Mouse (Mus musculus): ENCODE data around the gene Dnaaf1.

Dnaaf1 gene

DNA sequence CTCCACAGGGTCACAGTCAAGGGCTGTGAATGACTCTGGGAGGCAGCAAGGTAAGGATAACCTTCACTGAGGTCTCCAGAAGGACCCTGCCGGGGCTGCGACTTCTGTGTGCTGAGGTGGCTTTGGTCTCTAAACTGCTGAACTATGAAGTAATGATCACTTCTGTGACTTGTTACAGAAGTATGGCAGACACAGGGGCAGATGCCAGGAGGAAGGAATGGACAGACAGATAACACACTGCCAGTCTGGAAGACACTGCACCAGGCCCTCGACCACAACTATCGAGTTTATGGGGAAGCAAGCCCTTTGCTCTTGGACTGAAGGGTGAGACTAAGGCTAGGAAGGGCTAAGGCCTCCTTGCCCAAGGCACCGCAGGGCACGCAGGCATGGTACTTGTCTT lies 3.9 kb upstream of the Dnaaf1 start:
- no peak for DNase-seq (ENCODE audit: low spot score in 2 of 2)

DNA sequence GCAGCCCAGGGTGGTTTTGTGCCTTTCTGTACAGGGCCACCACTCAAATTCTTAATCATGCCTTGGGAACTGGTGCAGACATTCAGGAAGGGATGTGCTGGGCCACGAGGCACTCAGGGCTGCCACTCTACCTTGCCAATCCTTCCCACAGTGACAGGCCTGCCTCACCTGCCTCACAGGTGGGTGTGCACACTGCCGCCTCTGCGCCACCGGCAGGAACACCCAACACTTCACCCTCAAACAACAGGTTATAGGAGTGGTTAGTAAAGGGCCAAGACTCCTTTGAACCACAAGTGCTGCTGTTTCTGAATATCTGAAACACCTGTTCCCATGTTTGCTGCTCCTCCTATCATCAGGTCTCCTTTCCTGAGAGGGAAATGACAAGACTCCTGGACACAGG lies 2.6 kb upstream of the Dnaaf1 start:
- no peak for DNase-seq (ENCODE audit: low spot score in 2 of 2)

DNA sequence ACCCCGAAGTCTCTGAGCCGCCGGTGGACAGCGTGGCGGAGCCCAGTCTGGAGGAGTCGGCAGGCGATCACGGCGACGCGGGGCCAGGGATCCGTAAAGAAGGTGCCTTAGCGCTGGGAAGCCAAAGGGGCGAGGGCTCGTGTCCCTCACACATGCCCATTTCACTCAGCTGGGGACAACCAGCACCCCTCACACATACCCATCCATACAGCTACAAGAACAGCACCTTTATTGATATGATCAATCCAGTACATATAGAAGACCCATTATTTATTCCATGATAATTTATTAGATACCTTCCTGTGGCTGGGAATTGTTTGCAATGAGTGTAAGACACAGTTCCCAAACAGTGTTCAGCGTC lies 311 bp downstream of the Dnaaf1 start:
- DNase-seq (ENCODE audit: low spot score in 2 of 2) = no peak

DNA sequence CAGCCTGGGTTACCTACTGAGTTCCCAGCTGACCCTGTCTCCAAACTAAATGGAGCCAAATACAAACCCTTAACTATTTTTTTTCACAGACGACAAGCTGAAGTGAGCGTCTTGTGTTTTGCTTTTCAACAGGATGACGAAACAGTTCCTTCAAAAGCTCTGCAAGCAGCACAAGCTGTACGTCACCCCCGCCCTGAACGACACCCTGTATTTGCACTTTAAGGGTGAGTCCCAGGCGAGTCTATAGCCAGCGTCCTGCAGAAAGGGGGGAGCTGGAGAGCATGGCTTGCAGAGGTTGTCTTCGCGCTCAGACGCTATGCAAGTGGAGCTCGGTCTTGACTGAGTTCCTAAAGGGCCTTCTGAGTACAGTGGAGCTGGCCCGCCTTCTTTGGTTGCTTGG lies 4.1 kb downstream of the Dnaaf1 start:
- no peak for DNase-seq (ENCODE audit: low spot score in 2 of 2)

DNA sequence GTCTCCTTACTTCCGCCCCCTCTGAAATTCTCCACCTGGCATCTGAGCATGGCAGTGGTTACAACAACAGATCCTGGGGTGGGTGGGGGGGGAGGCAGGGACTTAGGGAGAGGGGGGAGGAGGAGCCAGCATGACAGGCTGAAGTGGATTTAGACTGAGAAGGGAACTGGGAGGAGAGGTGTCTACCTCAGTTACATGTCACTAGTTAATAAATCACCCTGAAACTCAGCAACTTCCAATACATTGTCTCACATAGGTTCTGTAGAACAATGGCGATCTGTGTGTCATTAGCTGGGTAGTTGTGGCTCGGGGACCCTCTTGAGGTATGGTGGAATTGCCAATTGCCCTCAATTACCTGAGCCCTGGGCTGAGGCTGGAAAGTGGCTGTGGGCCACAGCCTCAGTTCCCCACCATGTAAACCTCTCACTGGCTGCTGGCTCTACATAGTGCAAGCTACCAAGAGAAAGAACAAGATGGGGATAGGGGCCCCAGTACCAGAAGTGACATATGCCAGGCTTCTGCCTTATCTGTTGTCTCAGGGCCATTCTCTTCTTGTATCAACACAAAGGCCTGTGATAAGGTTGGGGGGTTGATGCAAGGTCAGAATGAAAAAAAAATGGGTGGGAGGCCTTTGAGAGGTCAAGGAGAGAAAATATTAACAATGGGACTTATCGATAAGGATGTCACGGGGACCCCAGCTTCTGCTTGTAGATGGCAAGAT lies 5.6 kb downstream of the Dnaaf1 start:
- no peak for DNase-seq (ENCODE audit: low spot score in 2 of 2)

DNA sequence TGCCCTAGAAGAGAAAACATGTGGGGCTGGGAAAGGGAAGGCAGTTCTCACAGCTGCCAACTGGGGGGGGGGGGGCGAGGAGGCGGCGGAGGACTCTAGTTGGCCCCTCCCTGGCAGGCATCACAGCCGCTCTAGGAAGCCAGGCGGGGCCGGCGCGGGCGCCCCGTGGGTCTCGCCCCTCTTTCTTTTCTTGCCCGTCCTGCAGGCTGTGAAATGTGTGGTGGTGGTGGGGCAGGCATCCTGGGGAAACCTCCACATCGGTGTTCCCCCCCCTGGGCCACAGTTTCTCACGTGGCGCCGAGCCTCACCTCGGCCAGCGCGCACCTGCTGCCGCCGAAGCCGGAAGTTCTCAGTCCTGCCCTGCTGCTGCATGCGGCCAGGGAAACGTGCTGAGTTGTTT lies 10.9 kb downstream of the Dnaaf1 start:
- no peak for DNase-seq (ENCODE audit: low spot score in 2 of 2)

DNA sequence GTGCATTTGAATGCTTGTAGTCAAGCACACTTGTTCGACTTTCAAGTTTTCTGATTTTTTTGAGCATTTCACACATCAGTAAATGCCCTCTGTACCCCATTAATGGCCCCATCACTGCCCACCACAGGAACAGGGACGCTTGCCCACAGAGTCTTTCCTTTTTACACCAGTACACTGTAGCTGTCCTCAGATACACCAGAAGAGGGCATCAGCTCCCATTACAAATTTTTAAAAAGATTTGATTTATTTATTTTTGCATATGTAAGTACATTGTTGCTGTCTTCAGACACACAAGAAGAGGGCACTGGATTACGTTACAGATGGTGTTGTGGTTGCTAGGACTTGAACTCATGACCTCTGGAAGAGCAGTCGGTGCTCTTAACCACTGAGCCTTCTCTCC lies 13.3 kb downstream of the Dnaaf1 start:
- no peak for DNase-seq (ENCODE audit: low spot score in 2 of 2)

DNA sequence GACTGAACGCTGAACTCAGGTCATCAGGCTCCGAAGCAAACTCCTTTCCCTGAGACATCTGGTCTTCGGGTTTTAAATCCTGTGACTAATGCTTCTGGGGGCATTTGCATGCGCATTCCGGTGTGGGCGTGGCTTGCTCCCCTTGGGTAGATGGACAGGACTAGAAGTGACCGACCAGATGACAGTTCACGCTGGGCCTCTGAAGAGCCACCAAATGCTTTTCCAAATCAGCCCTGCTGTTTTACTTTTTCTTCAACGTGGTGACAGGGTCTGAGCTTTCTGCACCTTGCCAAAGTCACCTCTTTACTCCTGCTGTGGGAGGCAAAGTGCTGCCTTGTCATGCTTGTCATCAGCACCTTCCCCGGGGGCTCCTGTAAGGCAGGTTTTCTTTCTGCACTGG lies 13.8 kb downstream of the Dnaaf1 start:
- DNase-seq (ENCODE audit: low spot score in 2 of 2) = no peak

DNA sequence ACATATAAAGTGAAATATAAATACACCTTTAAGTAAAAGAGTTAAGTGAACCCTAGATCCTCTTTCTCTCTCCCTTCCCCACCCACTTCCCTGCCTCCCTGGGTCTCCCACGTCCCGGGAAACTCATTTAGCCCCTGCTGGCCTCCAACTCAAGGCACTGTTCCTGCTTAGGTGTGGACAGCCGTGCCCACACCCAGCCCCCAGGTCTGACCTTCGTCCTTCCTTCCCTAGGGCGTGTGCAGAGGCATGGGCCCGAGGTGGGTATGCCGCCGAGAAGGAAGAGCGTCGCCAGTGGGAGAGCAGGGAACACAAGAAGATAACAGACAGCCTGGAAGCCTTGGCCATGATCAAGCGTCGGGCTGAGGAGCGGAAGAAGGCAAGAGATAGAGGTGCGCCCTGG lies 15.3 kb downstream of the Dnaaf1 start:
- DNase-seq (ENCODE audit: low spot score in 2 of 2) = no peak

DNA sequence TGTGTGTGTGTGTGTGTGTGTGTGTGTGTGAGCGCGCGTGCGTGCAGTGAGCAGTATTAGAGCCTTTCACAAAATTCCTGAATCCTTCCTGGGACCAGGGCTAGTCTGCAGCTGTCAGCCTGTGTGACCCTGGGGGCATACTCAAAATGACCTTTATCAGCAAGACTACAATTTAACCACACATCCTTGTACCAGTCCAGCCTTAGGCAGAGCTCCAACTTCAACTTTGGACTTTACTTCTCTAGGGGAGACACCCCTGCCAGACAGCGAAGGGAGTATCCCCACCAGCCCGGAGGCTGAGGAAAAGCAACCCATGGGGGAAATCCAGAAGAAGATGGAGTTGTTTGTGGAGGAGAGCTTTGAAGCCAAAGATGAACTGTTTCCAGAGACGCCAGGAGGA lies 16.4 kb downstream of the Dnaaf1 start:
- no peak for DNase-seq (ENCODE audit: low spot score in 2 of 2)

DNA sequence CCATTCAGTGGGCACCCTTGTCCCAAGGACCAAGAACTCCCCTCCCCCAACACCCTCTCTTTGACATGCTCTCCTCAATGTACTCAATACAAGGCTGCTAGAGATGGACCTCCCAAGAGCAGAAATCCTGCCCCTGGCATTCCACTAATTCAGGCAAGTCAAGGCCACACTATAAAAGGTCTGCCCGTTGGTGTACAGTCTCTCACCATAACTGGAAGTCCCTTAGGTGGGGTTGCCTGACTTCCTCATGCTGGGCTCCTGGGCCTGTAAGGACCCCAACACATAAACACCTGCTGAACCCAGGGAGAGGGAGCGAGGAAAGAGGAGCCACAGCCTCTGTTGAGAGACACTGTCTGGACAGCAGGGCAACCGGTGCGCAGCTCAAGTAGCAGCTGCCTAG lies 28.7 kb downstream of the Dnaaf1 start:
- no peak for DNase-seq (ENCODE audit: low spot score in 2 of 2)

DNA sequence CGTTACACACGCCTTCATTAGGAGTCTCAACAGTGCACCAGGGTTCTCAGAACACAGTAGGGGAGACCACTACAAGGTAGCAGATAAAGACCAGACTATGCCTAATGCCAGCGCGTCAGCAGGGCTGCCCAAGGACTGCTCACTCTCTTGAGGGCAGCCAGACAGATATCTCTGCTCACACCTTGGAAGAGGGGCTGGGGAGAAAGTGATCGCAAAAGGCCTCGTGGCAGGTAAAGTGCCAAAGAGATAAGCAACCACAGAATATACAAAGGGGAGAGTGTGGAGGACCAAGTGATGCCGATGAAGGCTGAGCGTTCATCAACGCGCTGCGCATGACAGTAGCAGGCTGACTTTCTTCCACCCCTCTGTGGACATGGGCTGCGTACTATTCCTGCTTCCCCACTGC lies 29.4 kb downstream of the Dnaaf1 start:
- DNase-seq (ENCODE audit: low spot score in 2 of 2) = no peak

DNA sequence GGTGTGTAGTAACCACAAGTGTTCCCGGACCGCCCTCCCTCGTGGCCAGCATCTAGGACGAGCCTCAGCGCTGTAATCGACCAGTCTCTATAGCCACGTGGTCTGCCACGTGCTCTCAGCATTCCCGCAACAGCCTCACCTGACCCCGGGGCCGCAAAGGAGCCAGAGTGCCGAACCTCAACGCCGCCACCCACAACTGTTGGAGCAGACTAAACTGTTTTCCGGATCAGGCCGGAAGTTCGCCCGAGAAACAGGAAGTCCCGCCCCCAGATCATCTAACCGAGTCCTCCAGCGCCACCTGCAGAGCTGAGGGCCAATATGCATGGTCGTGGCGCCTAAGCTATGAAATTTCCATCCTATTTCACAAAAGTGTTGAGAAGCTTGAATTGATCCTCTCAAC lies 30.0 kb downstream of the Dnaaf1 start, which contains the start of gene Taf1c:
Taf1c (minus strand) TSS at position 227 of the 400 bp plus-strand sequence.
- peak; percentile 83 to 88 for DNase-seq (ENCODE audit: low spot score in 2 of 2)

DNA sequence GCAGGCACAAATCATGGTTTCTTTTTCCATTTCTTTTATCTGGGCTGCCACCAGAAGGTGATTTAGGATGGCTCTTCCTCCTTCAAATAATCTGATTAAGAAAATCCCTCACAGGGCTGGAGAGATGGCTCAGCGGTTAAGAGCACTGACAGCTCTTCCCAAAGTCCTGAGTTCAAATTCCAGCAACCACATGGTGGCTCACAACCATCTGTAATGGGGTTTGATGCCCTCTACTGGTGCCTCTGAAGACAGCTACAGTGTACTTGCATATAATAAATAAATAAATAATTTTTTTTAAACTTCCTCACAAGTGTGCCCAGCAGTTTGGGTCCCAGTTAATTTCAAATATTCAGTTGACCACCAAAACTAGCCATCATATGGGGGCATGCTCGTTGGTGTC lies 31.2 kb downstream of the Dnaaf1 start:
- DNase-seq (ENCODE audit: low spot score in 2 of 2) = no peak

DNA sequence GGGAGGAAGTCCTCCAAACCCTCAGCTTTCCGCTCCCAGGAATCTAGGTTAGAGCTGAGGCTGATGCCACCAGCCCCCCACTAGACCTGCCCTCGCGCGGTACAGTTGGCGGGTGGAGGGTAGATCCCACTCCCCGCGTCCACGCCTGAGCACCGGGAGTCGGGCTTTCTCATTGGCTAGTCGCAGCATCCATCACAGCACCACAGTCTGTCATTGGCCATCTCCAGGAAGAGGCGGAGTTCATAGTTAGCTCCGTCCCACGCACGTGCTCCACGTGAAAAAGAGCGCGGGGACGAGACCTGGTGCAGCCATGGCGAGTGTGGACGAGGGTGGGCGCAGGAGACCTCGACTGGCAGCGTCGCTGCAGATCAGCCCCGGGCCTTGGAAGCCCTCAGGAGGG lies 37.4 kb downstream of the Dnaaf1 start, which contains the start of gene Adad2:
Adad2 (plus strand) TSS at position 277 of the 400 bp plus-strand sequence.
- DNase-seq (ENCODE audit: low spot score in 2 of 2) = no peak

DNA sequence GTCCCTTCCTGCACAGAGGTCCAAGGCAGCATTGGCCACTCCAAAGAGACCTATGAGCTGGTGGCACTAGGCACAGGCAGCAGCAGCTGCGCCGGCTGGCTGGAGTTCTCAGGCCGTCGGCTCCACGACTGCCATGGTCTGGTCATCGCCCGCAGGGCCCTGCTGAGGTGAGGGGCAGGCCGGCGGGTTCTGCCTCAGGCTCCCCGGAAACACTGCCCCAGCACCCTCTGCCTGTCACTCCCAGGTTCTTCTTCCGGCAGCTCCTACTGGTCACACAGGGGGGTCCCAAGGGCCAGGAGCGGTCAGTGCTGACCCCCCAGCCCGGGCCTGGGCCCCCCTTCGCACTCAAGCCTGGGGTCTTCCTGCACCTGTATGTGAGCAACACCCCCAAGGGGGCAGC lies 40.1 kb downstream of the Dnaaf1 start:
- no peak for DNase-seq (ENCODE audit: low spot score in 2 of 2)

DNA sequence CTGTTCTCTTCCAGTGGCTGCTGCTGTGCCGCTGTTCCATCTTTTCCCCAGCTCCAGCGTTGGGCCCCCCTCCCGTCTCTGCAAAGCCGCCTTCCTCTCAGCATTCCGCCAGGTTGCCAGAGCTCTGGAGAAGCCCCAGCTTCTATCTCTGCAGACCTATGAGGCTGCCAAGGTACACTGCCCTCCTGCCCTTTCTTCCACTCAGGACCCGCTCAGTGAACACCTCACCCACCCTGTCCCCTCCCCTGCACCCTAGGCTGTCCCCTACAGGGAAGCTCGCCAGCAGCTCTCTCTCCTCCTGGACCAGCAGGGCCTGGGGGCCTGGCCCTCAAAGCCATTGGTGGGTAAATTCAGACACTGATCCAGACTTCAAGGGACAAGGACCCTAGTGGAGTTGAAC lies 41.3 kb downstream of the Dnaaf1 start:
- DNase-seq (ENCODE audit: low spot score in 2 of 2) = no peak

DNA sequence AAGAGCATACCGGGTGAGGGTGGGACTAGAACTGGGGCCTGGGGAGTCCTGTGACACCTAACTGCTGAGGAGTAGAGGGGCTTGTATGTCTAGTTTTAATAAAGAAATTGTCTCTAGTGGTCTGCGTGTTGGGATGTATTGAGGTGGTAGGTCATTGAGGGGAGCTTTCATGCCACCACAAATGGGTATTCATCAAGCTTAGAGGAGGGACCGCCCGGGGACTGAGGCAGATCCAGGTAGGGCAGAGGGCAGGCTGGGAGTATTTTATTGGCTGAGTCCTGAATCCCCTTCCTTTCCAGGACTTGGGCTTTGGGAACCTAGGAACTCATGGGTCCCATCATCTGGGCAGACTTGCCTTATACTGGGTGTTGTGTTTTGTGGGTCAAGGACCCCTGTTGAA lies 41.8 kb downstream of the Dnaaf1 start:
- no peak for DNase-seq (ENCODE audit: low spot score in 2 of 2)

DNA sequence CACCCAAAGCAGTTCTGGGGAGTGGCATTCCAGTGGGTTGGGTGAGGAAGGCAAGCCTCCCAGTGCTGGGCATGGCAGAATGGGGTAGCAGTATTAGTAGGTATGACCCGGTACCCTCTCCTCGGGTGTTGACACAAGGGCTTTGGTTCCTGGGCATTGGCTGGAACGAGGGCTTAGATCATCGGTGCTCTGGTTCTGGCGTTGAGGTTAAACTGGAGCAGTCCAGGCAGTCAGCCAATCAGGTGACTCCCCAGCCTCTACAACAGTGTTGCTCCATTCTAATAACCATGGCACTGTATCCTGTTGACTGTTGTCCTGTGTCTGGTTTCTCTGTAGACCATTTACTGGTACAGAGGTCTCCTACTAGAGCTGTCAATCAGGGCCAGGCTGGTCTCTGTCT lies 42.6 kb downstream of the Dnaaf1 start:
- DNase-seq (ENCODE audit: low spot score in 2 of 2) = no peak

DNA sequence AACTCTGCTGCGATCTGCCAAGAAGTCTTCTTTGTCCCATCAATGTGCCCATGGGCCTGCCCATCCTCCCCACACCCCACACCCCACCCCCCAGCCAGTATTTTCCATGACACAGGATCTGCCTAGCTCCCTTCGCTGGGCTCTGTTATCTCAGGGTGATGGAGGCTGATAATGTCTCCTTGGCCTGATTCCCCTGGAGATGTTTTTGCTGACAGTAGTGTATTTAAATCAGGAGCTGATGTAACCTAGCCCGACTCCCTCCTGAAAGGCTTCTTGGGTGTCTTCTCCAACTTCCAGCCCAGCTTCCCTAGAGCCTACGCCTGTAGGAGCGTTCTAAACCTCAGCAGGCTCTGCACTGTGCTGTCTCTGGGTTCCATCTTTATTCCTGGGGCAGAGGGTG lies 43.9 kb downstream of the Dnaaf1 start:
- no peak for DNase-seq (ENCODE audit: low spot score in 2 of 2)

DNA sequence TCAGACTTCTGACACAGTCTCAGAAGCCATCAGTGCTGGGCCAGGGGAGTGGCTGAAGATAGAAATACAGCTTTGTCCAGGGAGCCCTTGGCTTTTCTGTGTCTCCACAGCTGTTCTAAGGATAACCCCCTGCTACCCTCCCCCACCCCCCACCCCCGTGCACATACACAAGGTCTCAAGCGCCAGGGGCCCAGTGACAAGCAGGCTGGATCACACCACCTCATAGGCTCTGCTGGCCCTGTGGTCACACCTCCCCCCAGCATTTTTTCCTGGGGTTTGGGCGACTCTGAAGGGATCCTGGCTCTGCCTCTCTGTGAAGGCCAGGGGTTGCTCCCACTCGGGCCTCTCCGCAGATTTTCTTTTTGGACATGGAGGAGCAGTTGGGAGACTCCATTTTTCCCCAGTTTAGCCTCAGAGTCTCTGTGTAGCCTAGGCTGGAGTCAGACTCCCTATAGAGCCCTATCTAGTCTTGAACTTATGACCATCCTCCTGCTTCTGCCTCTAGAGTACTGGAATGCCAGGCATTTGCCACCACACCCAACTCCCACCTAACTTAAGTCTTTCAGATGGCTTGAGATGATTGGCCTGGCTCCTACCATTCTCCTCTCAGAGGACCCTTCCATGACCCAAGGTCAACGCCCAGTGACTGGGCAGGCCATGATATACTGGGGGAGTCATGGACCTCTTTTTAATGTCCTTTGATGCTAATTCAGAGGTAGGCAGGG lies 45.2 kb downstream of the Dnaaf1 start:
- no peak for DNase-seq (ENCODE audit: low spot score in 2 of 2)

DNA sequence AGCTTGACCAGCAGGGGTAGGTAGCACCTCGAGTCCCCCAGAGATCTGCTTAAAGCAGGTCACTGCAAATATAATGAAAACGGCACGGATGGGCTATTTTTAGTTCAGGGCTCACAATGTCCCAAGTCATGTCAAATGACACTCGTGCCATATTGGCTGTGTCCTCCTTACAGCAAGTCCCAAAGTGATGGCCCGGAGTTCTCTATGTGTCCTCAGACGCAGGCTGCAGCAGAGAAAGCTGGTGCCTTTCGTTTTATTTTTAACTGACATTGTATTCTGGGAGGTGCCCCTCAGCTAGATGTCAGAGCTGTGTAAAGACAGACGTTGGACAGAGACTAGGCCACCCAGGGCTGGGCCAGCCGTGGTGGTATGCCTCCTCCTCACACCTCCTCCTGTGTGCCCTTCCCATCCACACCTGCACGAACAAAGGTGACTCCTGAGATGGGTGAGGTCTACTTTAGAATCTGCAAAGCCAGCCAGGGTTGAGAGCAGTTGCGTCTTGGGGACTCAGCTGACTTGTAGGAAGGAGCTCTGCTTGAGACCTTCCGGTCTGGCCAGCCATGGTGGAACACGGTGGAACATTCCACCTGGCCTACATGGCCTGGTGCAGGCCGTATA lies 45.9 kb downstream of the Dnaaf1 start:
- no peak for DNase-seq (ENCODE audit: low spot score in 2 of 2)

DNA sequence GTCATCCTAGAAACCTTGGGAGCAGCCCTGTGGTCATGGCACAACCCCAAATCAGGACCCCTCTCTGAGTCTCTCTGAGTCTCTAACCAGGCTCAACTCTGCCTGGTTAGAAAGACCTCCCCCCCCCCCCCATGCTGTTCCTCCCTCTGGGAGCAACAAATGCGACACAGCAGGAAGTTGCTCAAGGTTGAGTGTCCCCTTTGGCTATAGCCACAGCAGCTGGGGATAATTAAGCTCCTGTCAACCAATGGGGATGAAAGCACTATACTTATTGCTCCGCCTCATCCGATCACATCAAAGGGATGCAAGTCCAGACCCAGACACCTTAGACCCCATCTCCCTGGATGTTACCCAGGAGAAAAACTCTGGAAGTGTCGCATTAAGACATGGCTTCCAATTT lies 47.5 kb downstream of the Dnaaf1 start:
- DNase-seq (ENCODE audit: low spot score in 2 of 2) = no peak
